Mouse (Mus musculus) spleen, postnatal 14 days (tissue): Measurements from ENCODE around the gene Sec14l5.
"Not testable (repeated sequence)": the region's sequence is repeated elsewhere in the genome, so short reads cannot be mapped to it uniquely, and the experiment has no call there.

Source experiments
- DNase-seq, 2 experiments: peaks; one replicate each; pipeline ENCODE4 v3.0.0; 2021 to 2022; ENCODE audit warnings: low spot score in 2 of 2

Sec14l5 gene

GRCm38 (mm10) chr16:5216686-5217085 lies 69.8 kb downstream of the Sec14l5 start:
- DNase-seq = no peak

DNA sequence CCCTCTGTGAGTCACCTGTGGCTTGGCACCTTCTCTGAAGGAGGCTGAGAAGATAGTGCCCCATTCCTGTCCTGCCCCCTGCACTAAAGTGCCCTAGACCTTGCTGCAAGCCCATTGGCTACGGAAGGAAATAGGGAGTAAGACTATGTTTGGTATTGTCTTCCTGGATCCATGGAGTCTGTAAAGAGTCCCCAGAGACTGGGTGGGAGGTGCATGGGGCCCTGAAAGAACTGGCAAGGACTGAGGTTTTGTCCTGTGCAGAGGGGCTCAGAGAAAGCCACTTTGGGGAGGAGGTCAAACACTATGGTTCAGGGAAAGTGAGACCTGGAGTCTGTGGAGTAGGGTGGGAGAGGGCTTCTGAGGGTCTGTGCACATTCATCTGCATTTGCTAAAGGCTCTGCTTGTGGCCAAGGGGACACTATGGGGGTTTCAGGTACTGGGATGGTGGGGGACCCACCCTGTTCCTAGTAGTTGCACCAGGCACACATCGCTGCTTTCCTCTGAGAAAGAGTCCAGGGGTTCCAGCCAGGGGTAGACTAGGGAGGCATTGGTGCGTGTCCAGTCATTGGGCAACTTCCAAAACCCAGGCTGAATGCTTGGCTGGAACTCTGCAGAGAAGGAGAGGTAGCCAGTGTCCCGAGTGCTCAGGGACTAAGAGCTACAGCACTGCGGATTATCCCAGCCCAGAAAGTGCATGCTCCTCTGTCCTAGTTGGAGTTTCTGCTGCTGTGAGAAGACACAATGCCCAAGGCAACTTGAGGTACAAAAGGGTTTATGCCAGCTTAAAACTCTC lies 70.6 kb downstream of the Sec14l5 start:
- no peak for DNase-seq

DNA sequence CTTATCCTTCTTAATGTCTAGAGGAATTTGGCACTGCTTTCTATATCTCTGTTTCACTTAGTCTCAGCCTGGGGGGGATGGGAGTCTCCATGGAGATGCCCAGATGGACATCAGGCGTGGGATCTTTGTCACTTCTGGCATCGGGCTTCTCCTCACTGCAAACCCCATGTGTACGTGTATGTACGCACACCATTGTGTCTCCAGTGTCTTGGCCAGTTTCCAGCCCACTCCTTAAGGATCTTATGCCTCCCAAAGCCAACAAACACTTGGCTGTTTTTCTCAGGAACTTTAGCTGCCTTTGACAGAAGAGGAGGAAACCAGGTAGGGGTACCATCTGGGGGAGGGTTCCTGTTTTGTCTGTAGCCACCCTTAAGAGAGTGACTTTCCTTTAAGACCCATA lies 74.5 kb downstream of the Sec14l5 start:
- DNase-seq = no peak

GRCm38 (mm10) chr16:5222140-5222539 lies 75.2 kb downstream of the Sec14l5 start, which contains the start of gene AU021092:
AU021092 (minus strand) TSS chr16:5222299.
- no peak for DNase-seq

DNA sequence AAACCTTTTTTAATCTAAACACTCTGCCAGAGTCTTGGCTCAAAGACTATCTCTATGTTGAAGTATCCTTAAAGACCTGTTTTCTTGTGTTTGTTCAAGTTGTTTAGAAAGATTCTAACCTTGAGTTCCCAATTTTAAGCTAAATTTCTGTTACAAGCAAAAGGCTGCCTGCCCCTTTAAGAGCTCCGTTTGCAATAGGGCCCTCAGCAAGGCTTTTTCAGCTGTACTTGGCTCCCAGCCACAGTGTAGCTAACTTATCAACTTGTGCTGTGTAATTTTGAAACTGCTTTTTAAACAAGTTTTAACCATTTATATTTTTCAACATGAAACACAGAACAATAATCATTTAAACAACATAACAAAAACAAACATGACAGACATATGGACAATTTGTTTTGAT lies 79.6 kb downstream of the Sec14l5 start:
- DNase-seq = not testable (repeated sequence)

DNA sequence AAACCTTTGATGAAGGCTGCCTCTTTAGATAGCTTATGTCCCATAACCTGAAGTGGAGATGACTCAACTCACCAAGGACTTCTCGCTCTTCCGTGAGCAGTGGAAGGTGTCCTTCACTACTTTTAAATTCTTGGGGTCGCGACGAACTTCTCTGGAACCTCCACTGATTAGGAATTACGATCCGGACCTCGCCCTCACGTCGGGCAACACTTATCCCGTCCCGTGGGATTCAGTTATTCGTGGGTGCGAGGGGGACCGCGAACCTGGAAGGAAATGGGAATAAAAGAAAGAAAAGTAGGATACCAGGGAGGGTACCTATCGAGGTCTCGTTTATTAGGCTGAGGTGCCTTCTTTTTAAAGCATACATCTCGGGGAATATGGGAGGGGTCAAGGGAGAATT lies 80.6 kb downstream of the Sec14l5 start:
- DNase-seq = not testable (repeated sequence)

GRCm38 (mm10) chr16:5228103-5228502 lies 81.2 kb downstream of the Sec14l5 start:
- not testable (repeated sequence) for DNase-seq

DNA sequence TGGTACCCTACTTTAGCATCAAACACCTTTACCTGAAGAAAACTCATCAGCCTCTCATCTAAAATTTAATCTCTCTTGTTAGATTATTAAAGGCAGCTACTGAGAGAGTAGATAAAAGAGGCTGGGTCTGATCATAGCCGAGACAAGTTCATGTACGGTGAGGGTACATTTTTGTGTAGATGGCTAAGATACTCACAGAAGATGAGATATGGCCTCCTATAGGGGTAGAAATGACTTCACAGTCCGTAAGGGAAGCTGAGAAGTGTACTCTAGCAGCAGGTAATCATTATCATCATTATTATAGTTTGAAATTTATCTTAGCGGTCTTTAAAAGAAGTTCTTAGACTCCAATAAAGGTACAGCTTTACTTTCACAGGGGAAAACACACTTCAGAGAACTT lies 86.1 kb downstream of the Sec14l5 start:
- DNase-seq = no peak

GRCm38 (mm10) chr16:5233418-5234313 lies 86.8 kb downstream of the Sec14l5 start, which contains the start of gene Alg1:
Alg1 (plus strand) TSS chr16:5233621.
- DNase-seq = peak; percentile 80 to 87
